Mouse (Mus musculus) olfactory bulb, adult 2 months (tissue): ENCODE results near the gene Minos1.

Experiments used
- CTCF ChIP-seq: fragments of 200-500 bp; IDR thresholded peaks from 2 replicates; pipeline ENCODE4 v1.5.1; 2012; ENCODE audit warnings: low read depth, mild to moderate bottlenecking, low read length, moderate library complexity; ENCODE audit not compliant: insufficient read depth
- POLR2A ChIP-seq: fragments of 200-500 bp; IDR thresholded peaks from 2 replicates; pipeline ENCODE4 v1.6.1; 2012; ENCODE audit warnings: mild to moderate bottlenecking, low read depth, low read length, moderate library complexity; ENCODE audit not compliant: insufficient read depth

GRCm38 (mm10) chr4:139058029-139058428 lies 72.9 kb downstream of the Minos1 start:
- no peak for TF ChIP-seq POLR2A
- no peak for TF ChIP-seq CTCF
